Mouse (Mus musculus) hindbrain, postnatal 0 days (tissue): ENCODE results near the gene Epop. TPM values are rescaled to one million over a fixed set of nuclear protein-coding genes. Genes with fewer than 3 reads are reported as not detected.

ENCODE experiments used
- ATAC-seq: fragments of 200-750 bp; cut with Nextera tagmentation; 2 replicates; pipeline ENCODE4 v1.8.0; 2017; ENCODE audit warnings: mild to moderate bottlenecking, moderate TSS enrichment, moderate library complexity
- DNase-seq: peaks from one replicate; pipeline ENCODE4 v3.0.0-alpha.2; 2015; ENCODE audit warnings: low spot score
- H3K27ac ChIP-seq: fragments of 300-500 bp; sonication (generic); 2 replicates; pipeline ENCODE4 v1.5.1; 2014; ENCODE audit warnings: mild to moderate bottlenecking
- H3K27me3 ChIP-seq: fragments of 300-500 bp; sonication (generic); 2 replicates; pipeline ENCODE4 v1.6.1; 2014; ENCODE audit warnings: low read length, mixed read lengths; ENCODE audit not compliant: insufficient read depth
- H3K36me3 ChIP-seq: fragments of 300-500 bp; sonication (generic); 2 replicates; pipeline ENCODE4 v1.6.1; 2014; ENCODE audit warnings: low read length, mixed read lengths; ENCODE audit not compliant: insufficient read depth
- H3K4me1 ChIP-seq: fragments of 300-500 bp; sonication (generic); 2 replicates; pipeline ENCODE4 v1.6.1; 2014; ENCODE audit warnings: antibody characterized with exemption, low read length, mixed read lengths; ENCODE audit not compliant: insufficient read depth
- H3K4me2 ChIP-seq: fragments of 300-500 bp; sonication (generic); 2 replicates; pipeline ENCODE4 v1.6.1; 2014; ENCODE audit warnings: low read depth, mild to moderate bottlenecking, low read length, moderate library complexity, mixed read lengths
- H3K4me3 ChIP-seq: fragments of 300-500 bp; sonication (generic); 2 replicates; pipeline ENCODE4 v1.5.1; 2014; ENCODE audit warnings: low read length
- H3K9ac ChIP-seq: fragments of 300-500 bp; sonication (generic); replicated peaks from 2 replicates; pipeline ENCODE4 v1.6.1; 2014; ENCODE audit warnings: mild to moderate bottlenecking, low read length, moderate library complexity, mixed read lengths
- H3K9me3 ChIP-seq: fragments of 300-500 bp; sonication (generic); 2 replicates; pipeline ENCODE4 v1.6.1; 2016; ENCODE audit warnings: low read length, mixed read lengths
- CTCF ChIP-seq: IDR thresholded peaks from 2 replicates; pipeline ENCODE4 v1.5.1; 2016; ENCODE audit warnings: antibody characterized with exemption, control low read depth, low read depth
- WGBS: fragments of 180-500 bp; shearing (Covaris S2); extraction: QIAGEN DNeasy Blood & Tissue Kit; methylation state at CpG from one replicate; pipeline ENCODE4 v1.1.7; 2014; 5-methylcytosine and 5-hydroxymethylcytosine counted together
- microRNA-seq, 2 experiments: library from miRNA; unstranded; fragments of <30 nt; microRNA quantifications; one replicate each; pipeline ENCODE4; 2016
- polyA plus RNA-seq: library from polyadenylated mRNA; unstranded; fragments of >200 nt; fragmentation: Nextera tagmentation; extraction: Ambion mirVana; gene quantifications from 2 replicates; pipeline ENCODE4 v1.2.1, GENCODE M21; 2015
- total RNA-seq: library from RNA; depleted of rRNA; stranded (reverse); fragments of >200 nt; gene quantifications from 2 replicates; pipeline ENCODE4 v1.2.3, GENCODE M21; 2014; rRNA removed

The Epop gene
- total and polyA plus RNA-seq, 2 experiments from 2014 or later, result 2.4 to 11.0 TPM

- Histone ChIP-seq H3K9ac (no peak overlapping the region), H3K36me3 (no peaks in the 10 kb centered on the region), H3K27ac (no peak overlapping the region), H3K4me2 (no peak overlapping the region), H3K4me1 (peaks cover 13% of the 10 kb centered on the region), H3K4me3 (no peak overlapping the region), H3K27me3 (no peaks in the 10 kb centered on the region), H3K9me3 (no peaks in the 10 kb centered on the region)
- no peak for TF ChIP-seq CTCF
- ATAC-seq, result no peak
- WGBS, result 39% methylated on average over 2 of the region's 2 CpGs
- no peak for DNase-seq
These were observed 51.2 kb downstream of the Epop start for GRCm38 (mm10) chr11:97578286-97578685.

Small RNA genes lying within 50 kb of the gene (microRNA-seq; reads per million reads assigned to microRNA genes)
- 0 to 0.18 reads per million in 2 experiments for gene Gm24158
- 0 reads per million in 2 experiments for gene Mir6927

Other genes with a start within 250 kb of the Epop start
- gene Arhgap23, start 214.2 kb downstream of the Epop start, total RNA-seq, result 75.2 and 86.8 TPM in 2 replicates
- gene Arhgap23, start 214.2 kb downstream of the Epop start, polyA plus RNA-seq, result 7.3 and 7.7 TPM in 2 replicates
- gene 4933428G20Rik, start 129.4 kb downstream of the Epop start, total RNA-seq, result 0.43 TPM in 1 of 2 replicates, not detected in the other
- 0.48 and 1.1 TPM in 2 replicates for gene 4933428G20Rik, start 129.4 kb downstream of the Epop start, polyA plus RNA-seq
- gene Srcin1, start 53.5 kb downstream of the Epop start, total RNA-seq, result 104 and 141 TPM in 2 replicates
- 14.3 and 14.7 TPM in 2 replicates for gene Srcin1, start 53.5 kb downstream of the Epop start, polyA plus RNA-seq
- gene Mllt6, start 33.7 kb upstream of the Epop start, total RNA-seq, result 43.9 and 60.8 TPM in 2 replicates
- 1.5 and 1.7 TPM in 2 replicates for gene Mllt6, start 33.7 kb upstream of the Epop start, polyA plus RNA-seq
- 21.2 and 24.0 TPM in 2 replicates for gene Cisd3, start 56.1 kb upstream of the Epop start, total RNA-seq
- gene Cisd3, start 56.1 kb upstream of the Epop start, polyA plus RNA-seq, result 47.6 and 52.0 TPM in 2 replicates
- gene Pcgf2, start 70.8 kb upstream of the Epop start, total RNA-seq, result 11.3 and 18.0 TPM in 2 replicates
- gene Pcgf2, start 70.8 kb upstream of the Epop start, polyA plus RNA-seq, result 13.3 and 14.8 TPM in 2 replicates
- gene Psmb3, start 73.7 kb upstream of the Epop start, total RNA-seq, result 453 and 498 TPM in 2 replicates
- 499 and 523 TPM in 2 replicates for gene Psmb3, start 73.7 kb upstream of the Epop start, polyA plus RNA-seq
- gene Pip4k2b, start 115.0 kb upstream of the Epop start, total RNA-seq, result 127 TPM in 2 replicates
- 4.3 and 5.1 TPM in 2 replicates for gene Pip4k2b, start 115.0 kb upstream of the Epop start, polyA plus RNA-seq
- 13.3 and 14.2 TPM in 2 replicates for gene Cwc25, start 136.9 kb upstream of the Epop start, total RNA-seq
- 11.9 and 12.9 TPM in 2 replicates for gene Cwc25, start 136.9 kb upstream of the Epop start, polyA plus RNA-seq
- gene 1700001P01Rik, start 146.2 kb upstream of the Epop start, total RNA-seq, result not detected in 2 replicates
- not detected in 2 replicates for gene 1700001P01Rik, start 146.2 kb upstream of the Epop start, polyA plus RNA-seq
- 124 and 141 TPM in 2 replicates for gene Rpl23, start 152.7 kb upstream of the Epop start, total RNA-seq
- 351 and 362 TPM in 2 replicates for gene Rpl23, start 152.7 kb upstream of the Epop start, polyA plus RNA-seq
- gene Lasp1, start 169.3 kb upstream of the Epop start, total RNA-seq, result 177 and 187 TPM in 2 replicates
- gene Lasp1, start 169.3 kb upstream of the Epop start, polyA plus RNA-seq, result 121 and 137 TPM in 2 replicates
- gene B230217C12Rik, start 211.1 kb upstream of the Epop start, total RNA-seq, result 29.4 and 30.0 TPM in 2 replicates
- 31.6 and 32.3 TPM in 2 replicates for gene B230217C12Rik, start 211.1 kb upstream of the Epop start, polyA plus RNA-seq